Mouse (Mus musculus) kidney, adult 2 months (tissue): ENCODE measurements around the gene Serpine1. TPM values are rescaled to one million over a fixed set of nuclear protein-coding genes. Genes with fewer than 3 reads are reported as not detected.

Experiments used
- DNase-seq: peaks from one replicate; pipeline ENCODE4 v3.0.0; 2021
- H3K27ac ChIP-seq: fragments of 200-500 bp; 2 replicates; pipeline ENCODE4 v1.5.1; 2012; ENCODE audit warnings: low read depth, low read length, control low read depth, inconsistent platforms; ENCODE audit not compliant: insufficient read depth
- H3K27me3 ChIP-seq: fragments of 200-500 bp; replicated peaks from 2 replicates; pipeline ENCODE4 v1.6.1; 2012; ENCODE audit warnings: mild to moderate bottlenecking, moderate library complexity, low read length, inconsistent platforms; ENCODE audit not compliant: control insufficient read depth, insufficient read depth
- H3K36me3 ChIP-seq: fragments of 200-500 bp; 2 replicates; pipeline ENCODE4 v1.6.1; 2012; ENCODE audit warnings: mild to moderate bottlenecking, moderate library complexity, low read length, inconsistent platforms; ENCODE audit not compliant: control insufficient read depth, insufficient read depth
- H3K4me1 ChIP-seq: fragments of 200-500 bp; 2 replicates; pipeline ENCODE4 v1.6.1; 2011; ENCODE audit warnings: low read length; ENCODE audit not compliant: control insufficient read depth, insufficient read depth
- H3K4me3 ChIP-seq: fragments of 200-500 bp; 2 replicates; pipeline ENCODE4 v1.5.1; 2011; ENCODE audit warnings: mild to moderate bottlenecking, low read depth, low read length, control low read depth; ENCODE audit not compliant: insufficient read depth
- CTCF ChIP-seq: fragments of 200-500 bp; conservative IDR thresholded peaks from 2 replicates; pipeline ENCODE4 v1.5.1; 2011; ENCODE audit warnings: low read depth, mild to moderate bottlenecking, control low read depth, low read length, moderate library complexity, mixed read lengths; ENCODE audit not compliant: insufficient read depth, insufficient read length
- POLR2A ChIP-seq: fragments of 200-500 bp; IDR thresholded peaks from one replicate; pipeline ENCODE4 v1.6.1; 2011; ENCODE audit warnings: low read depth, low read length, control low read depth
- WGBS: fragments of 180-500 bp; shearing (Covaris S2); methylation state at CpG from one replicate; pipeline ENCODE4 v1.1.7; 2018; 5-methylcytosine and 5-hydroxymethylcytosine counted together
- polyA plus RNA-seq: library from polyadenylated mRNA; depleted of rRNA; stranded (reverse); fragments of >200 nt; gene quantifications from 2 replicates; pipeline ENCODE4 v1.2.3, GENCODE M21; 2012

Gene Serpine1
- polyA plus RNA-seq, 1 experiment = 1.1 TPM

- Histone ChIP-seq H3K36me3 (no peaks in the 10 kb centered on the region), H3K4me1 (peaks cover 20% of the 10 kb centered on the region), H3K27ac (peak overlapping the region; percentile 83), H3K4me3 (no peak overlapping the region), H3K27me3 (no peaks in the 10 kb centered on the region)
- DNase-seq = no peak
- TF ChIP-seq CTCF (no peak), POLR2A (no peak)
- WGBS = 86% methylated on average over 8 of the region's 8 CpGs
These were observed 1.1 kb upstream of the Serpine1 start for GRCm38 (mm10) chr5:137073141-137073540.

GRCm38 (mm10) chr5:137070881-137071605 lies 1.0 kb downstream of the Serpine1 start:
- Histone ChIP-seq H3K27ac (no peak overlapping the region), H3K4me1 (peaks cover 13% of the 10 kb centered on the region), H3K4me3 (no peak overlapping the region), H3K36me3 (no peaks in the 10 kb centered on the region), H3K27me3 (no peaks in the 10 kb centered on the region)
- DNase-seq = no peak
- TF ChIP-seq CTCF = no peak
- no peak for TF ChIP-seq POLR2A
- WGBS = 90% methylated on average over 19 of the region's 19 CpGs

- H3K36me3 ChIP-seq = no peaks in the 10 kb centered on the region
- H3K4me3 ChIP-seq = no peak overlapping the region
- TF ChIP-seq POLR2A (no peak), CTCF (no peak)
- WGBS = 81% methylated on average over 4 of the region's 4 CpGs
- H3K27me3 ChIP-seq = no peaks in the 10 kb centered on the region
- no peak overlapping the region for H3K27ac ChIP-seq
- DNase-seq = no peak
- peaks cover 10% of the 10 kb centered on the region for H3K4me1 ChIP-seq
These were observed 3.4 kb downstream of the Serpine1 start for GRCm38 (mm10) chr5:137068711-137069110.

- H3K27ac ChIP-seq = no peak overlapping the region
- no peaks in the 10 kb centered on the region for H3K4me1 ChIP-seq
- DNase-seq = no peak
- no peaks in the 10 kb centered on the region for H3K27me3 ChIP-seq
- H3K36me3 ChIP-seq = no peaks in the 10 kb centered on the region
- no peak overlapping the region for H3K4me3 ChIP-seq
- TF ChIP-seq CTCF (no peak), POLR2A (no peak)
- WGBS = 75% methylated on average over 8 of the region's 8 CpGs
These were observed 6.1 kb downstream of the Serpine1 start for GRCm38 (mm10) chr5:137065923-137066322.

- Histone ChIP-seq H3K27me3 (no peaks in the 10 kb centered on the region), H3K27ac (no peak overlapping the region), H3K36me3 (no peaks in the 10 kb centered on the region), H3K4me3 (no peak overlapping the region), H3K4me1 (no peaks in the 10 kb centered on the region)
- TF ChIP-seq CTCF (no peak), POLR2A (no peak)
- WGBS = 67% methylated on average over 6 of the region's 6 CpGs
- DNase-seq = no peak
These were observed 6.6 kb downstream of the Serpine1 start for GRCm38 (mm10) chr5:137065454-137065853.

GRCm38 (mm10) chr5:137062601-137063000 lies 9.5 kb downstream of the Serpine1 start:
- no peak for DNase-seq
- H3K27me3 ChIP-seq = no peaks in the 10 kb centered on the region
- H3K4me1 ChIP-seq = no peaks in the 10 kb centered on the region
- TF ChIP-seq POLR2A (no peak), CTCF (no peak)
- WGBS = 80% methylated on average over 5 of the region's 5 CpGs
- H3K36me3 ChIP-seq = no peaks in the 10 kb centered on the region
- H3K4me3 ChIP-seq = no peak overlapping the region
- H3K27ac ChIP-seq = no peak overlapping the region

GRCm38 (mm10) chr5:137061809-137062481 lies 10.1 kb downstream of the Serpine1 start:
- no peaks in the 10 kb centered on the region for H3K36me3 ChIP-seq
- peak; percentile 60 for DNase-seq
- WGBS = 24% methylated on average over 11 of the region's 12 CpGs
- no peak for TF ChIP-seq POLR2A
- peak; percentile 64 for TF ChIP-seq CTCF
- no peak overlapping the region for H3K27ac ChIP-seq
- H3K27me3 ChIP-seq = no peaks in the 10 kb centered on the region
- no peaks in the 10 kb centered on the region for H3K4me1 ChIP-seq
- no peak overlapping the region for H3K4me3 ChIP-seq

GRCm38 (mm10) chr5:137054873-137055272 lies 17.2 kb downstream of the Serpine1 start:
- WGBS = 70% methylated on average over 5 of the region's 5 CpGs
- Histone ChIP-seq H3K36me3 (no peaks in the 10 kb centered on the region), H3K27me3 (no peaks in the 10 kb centered on the region), H3K4me1 (no peaks in the 10 kb centered on the region; the same call in 1 of the 2 replicates), H3K27ac (no peak overlapping the region), H3K4me3 (no peak overlapping the region)
- no peak for DNase-seq
- TF ChIP-seq POLR2A = no peak
- no peak for TF ChIP-seq CTCF
